Mouse (Mus musculus) small intestine, adult 2 months (tissue): ENCODE results near the gene Tceanc2. TPM values are rescaled to one million over a fixed set of nuclear protein-coding genes. Genes with fewer than 3 reads are reported as not detected.

Experiments used
- H3K27ac ChIP-seq: fragments of 200-500 bp; 2 replicates; pipeline ENCODE4 v1.5.1; 2012; ENCODE audit warnings: low read depth, low read length, control low read depth, inconsistent platforms; ENCODE audit not compliant: insufficient read depth
- H3K27me3 ChIP-seq: fragments of 200-500 bp; 2 replicates; pipeline ENCODE4 v1.6.1; 2012; ENCODE audit warnings: mild to moderate bottlenecking, moderate library complexity, low read length, inconsistent platforms; ENCODE audit not compliant: control insufficient read depth, insufficient read depth
- H3K36me3 ChIP-seq: fragments of 200-500 bp; 2 replicates; pipeline ENCODE4 v1.6.1; 2012; ENCODE audit warnings: mild to moderate bottlenecking, low read length, control low read depth, inconsistent platforms; ENCODE audit not compliant: control insufficient read depth, insufficient read depth
- H3K4me1 ChIP-seq: fragments of 200-500 bp; 2 replicates; pipeline ENCODE4 v1.6.1; 2012; ENCODE audit warnings: low read length, inconsistent platforms, mixed read lengths; ENCODE audit not compliant: control insufficient read depth, insufficient read depth, insufficient read length
- H3K4me3 ChIP-seq: fragments of 200-500 bp; 2 replicates; pipeline ENCODE4 v1.5.1; 2012; ENCODE audit warnings: low read depth, mild to moderate bottlenecking, control low read depth, inconsistent platforms, low read length, moderate library complexity
- CTCF ChIP-seq: fragments of 200-500 bp; IDR thresholded peaks from 2 replicates; pipeline ENCODE4 v1.5.1; 2012; ENCODE audit warnings: low read depth, mild to moderate bottlenecking, control low read depth, inconsistent platforms, low read length, moderate library complexity, mixed read lengths; ENCODE audit not compliant: insufficient replicate concordance, insufficient read length; ENCODE audit errors: extremely low read depth
- POLR2A ChIP-seq: fragments of 200-500 bp; IDR thresholded peaks from 2 replicates; pipeline ENCODE4 v1.6.1; 2012; ENCODE audit warnings: low read depth, mild to moderate bottlenecking, control low read depth, inconsistent platforms, low read length, moderate library complexity
- WGBS: fragments of 180-500 bp; shearing (Covaris S2); methylation state at CpG from one replicate; pipeline ENCODE4 v1.1.7; 2018; 5-methylcytosine and 5-hydroxymethylcytosine counted together
- polyA plus RNA-seq: library from polyadenylated mRNA; depleted of rRNA; stranded (reverse); fragments of >200 nt; gene quantifications from 2 replicates; pipeline ENCODE4 v1.2.3, GENCODE M21; 2012

The Tceanc2 gene
- polyA plus RNA-seq, 1 experiment, result 4.8 TPM

DNA sequence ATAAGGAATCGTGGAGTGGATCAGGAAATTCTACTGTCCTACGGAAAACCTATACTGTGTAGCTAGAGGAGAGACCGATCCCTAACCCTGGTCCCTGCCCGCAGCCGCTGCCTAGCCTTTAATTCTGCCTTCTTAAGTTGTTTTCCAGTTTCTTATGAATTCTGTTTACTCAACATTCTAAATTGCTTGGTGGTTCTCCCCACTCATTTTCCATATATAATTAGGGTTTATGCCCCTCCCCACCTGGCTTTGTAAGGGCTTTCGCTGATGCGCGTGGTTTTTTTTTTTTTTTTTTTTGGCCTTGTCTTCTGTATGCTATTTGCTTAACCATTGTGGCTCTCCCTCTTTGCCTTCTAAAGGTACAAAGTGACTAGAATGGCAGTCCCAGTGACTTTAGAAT lies 645 bp upstream of the Tceanc2 start:
- Histone ChIP-seq H3K27me3 (no peaks in the 10 kb centered on the region), H3K27ac (peak overlapping the region; percentile 84; the same call in 1 of the 2 replicates), H3K4me3 (peak overlapping the region; percentile 88), H3K4me1 (peaks cover 19% of the 10 kb centered on the region), H3K36me3 (peaks cover 7% of the 10 kb centered on the region)
- TF ChIP-seq CTCF, result no peak
- no peak for TF ChIP-seq POLR2A
- WGBS, result 1% methylated on average over 8 of the region's 8 CpGs

DNA sequence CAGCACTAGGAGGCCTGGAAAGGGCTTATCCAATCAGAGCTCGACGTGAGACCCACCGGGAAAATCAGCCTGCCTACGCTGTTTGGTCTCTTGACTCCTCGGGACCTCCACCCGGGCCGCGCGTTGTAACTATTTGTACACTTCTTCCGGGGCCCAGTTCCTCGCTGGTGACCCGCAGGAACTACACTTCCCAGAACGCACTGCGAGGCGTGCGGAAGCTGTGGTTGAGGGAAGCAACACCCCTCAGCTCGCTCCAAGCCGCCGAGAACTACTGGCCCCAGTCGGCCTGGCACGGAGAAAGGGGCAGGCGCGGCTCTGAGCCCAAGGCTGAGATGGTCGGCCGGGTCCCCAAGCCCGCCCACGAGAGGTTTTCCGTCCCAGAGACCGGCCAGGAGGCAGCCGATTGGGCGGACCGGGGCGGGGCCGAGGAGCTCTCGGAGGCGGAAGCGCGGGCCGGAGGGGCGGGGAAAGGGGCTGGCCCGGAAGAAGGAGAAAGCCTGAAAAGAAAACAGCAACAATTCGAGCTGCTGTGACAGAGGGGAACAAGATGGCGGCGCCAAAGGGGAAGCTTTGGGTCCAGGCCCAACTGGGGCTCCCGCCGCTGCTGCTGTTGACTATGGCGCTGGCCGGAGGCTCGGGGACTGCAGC lies 610 bp downstream of the Tceanc2 start, which contains the start of gene Tmem59:
Tmem59 (plus strand) TSS at position 218 of the 648 bp plus-strand sequence.
- TF ChIP-seq POLR2A, result peak; percentile 73
- TF ChIP-seq CTCF, result no peak
- H3K36me3 ChIP-seq, result peaks cover 13% of the 10 kb centered on the region
- WGBS, result under 1% methylated on average over 49 of the region's 49 CpGs
- peaks cover 18% of the 10 kb centered on the region for H3K4me1 ChIP-seq
- peak within 1 kb of the TSS; percentile 98 for H3K27ac ChIP-seq
- H3K27me3 ChIP-seq, result no peaks in the 10 kb centered on the region
- peak within 1 kb of the TSS; percentile 88 for H3K4me3 ChIP-seq

DNA sequence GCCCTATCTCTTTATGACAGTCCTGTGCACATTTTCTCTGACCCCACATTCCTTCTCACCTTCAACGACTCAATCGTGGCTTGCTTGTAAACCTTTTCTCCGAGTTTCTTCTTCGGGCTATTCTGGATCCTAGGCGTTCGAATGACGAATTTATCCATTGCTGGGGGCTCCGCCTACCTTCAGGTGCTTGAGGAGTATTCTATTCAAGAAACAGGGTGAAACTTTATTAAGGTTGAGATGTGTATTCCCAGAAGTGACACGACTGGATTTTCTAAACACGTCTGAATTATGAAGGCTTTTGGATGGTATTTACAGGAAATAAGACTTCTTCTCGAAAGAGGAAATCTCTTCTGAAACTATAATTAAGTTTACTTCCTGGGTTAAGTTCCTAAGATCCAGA lies 1.4 kb downstream of the Tceanc2 start:
- 7% methylated on average over 11 of the region's 11 CpGs for WGBS
- TF ChIP-seq POLR2A, result no peak
- no peak for TF ChIP-seq CTCF
- peak overlapping the region; percentile 98; the same call in 1 of the 2 replicates for H3K27ac ChIP-seq
- peaks cover 14% of the 10 kb centered on the region; the same call in 1 of the 2 replicates for H3K4me1 ChIP-seq
- peaks cover 16% of the 10 kb centered on the region for H3K36me3 ChIP-seq
- no peaks in the 10 kb centered on the region for H3K27me3 ChIP-seq
- H3K4me3 ChIP-seq, result peak overlapping the region; percentile 88

DNA sequence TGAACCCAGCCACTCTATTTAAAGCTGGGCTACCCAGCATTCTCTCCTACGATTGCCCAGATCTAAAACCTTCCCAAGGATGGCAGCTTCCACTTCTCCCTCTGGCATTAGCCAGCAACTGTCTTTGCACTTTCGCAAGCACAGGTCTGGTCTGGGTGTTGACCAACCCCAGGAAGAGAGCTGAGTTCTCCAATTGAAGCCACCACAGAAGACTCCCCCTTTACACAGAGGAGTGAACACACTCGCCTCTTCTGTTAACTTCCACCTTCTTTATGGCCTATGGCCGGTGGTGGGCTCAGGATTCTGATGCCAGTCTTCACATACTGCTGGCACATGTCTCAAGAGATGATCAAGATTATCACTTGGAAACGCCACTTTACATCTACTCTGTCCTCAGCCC lies 11.1 kb downstream of the Tceanc2 start:
- H3K4me3 ChIP-seq, result no peak overlapping the region

DNA sequence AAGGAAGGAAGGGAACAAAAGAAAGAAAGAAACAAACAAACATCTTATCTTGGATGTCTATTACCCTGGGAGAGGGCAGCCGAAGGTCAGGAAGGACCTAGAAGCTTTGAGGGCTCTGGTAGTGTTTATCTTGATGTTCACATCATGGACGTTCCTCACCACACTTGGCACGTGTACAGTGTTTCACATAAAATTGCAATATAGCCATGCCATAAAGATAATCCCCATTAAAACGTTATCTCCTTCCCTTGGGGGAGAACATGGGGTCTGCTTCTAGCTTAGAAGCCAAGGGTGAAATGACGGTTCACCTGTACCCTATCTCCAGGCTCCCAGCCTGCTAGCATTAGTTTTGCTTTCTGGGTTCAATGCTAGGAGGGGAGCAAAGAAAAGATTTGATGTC lies 12.2 kb downstream of the Tceanc2 start:
- no peak overlapping the region for H3K4me3 ChIP-seq
- 33% methylated on average over 5 of the region's 5 CpGs for WGBS
- no peaks in the 10 kb centered on the region for H3K4me1 ChIP-seq
- H3K27me3 ChIP-seq, result no peaks in the 10 kb centered on the region
- peaks cover 14% of the 10 kb centered on the region for H3K36me3 ChIP-seq
- H3K27ac ChIP-seq, result no peak overlapping the region
- TF ChIP-seq CTCF, result no peak
- TF ChIP-seq POLR2A, result no peak

More for the DNA sequence above, 11.1 kb downstream of the Tceanc2 start:
- Histone ChIP-seq H3K27ac (no peak overlapping the region), H3K36me3 (peaks cover 13% of the 10 kb centered on the region), H3K4me1 (peaks cover 6% of the 10 kb centered on the region; the same call in 1 of the 2 replicates), H3K27me3 (no peaks in the 10 kb centered on the region)
- WGBS, result 87% methylated on average over 5 of the region's 5 CpGs
- TF ChIP-seq POLR2A (no peak), CTCF (no peak)

DNA sequence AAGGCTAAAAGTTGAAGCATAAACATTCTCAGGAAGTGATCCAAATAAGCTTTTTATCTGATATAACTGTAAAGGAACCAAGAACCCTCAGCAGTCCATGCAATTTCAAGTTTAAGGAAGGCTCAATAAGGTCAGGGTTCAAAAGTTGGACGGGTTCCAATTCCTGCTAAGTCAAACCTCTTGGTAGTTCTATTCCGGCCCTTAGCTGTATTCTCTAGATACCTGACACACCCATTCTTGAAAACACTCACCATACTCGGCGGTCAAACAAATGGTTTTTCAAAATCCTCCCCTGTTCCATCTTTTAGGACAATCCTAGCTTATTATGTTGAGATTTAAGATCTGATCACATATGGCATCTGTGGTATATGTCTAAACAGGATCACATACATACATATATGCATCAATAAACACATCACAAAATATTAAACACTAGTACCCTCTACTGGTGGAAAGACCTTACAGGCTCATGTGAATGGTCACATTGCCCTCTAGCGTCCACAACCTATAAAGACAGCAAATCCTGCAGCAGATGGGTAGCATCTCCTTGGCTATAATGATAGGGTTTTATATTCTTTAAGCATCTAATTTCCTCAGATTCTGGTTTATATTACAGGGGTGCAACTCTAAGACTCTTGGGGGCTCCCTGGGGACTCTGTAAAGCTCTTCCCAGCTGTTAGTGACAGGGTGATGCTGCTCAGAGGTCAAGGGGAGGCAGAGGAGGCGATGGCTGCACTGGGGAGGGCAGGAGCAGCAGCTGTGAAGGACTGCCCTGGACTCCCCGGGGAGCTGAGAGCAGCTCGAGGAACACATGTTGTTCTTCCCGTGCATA lies 14.9 kb downstream of the Tceanc2 start:
- Histone ChIP-seq H3K36me3 (peaks cover 19% of the 10 kb centered on the region), H3K27ac (no peak overlapping the region), H3K27me3 (no peaks in the 10 kb centered on the region), H3K4me3 (no peak overlapping the region), H3K4me1 (no peaks in the 10 kb centered on the region)
- no peak for TF ChIP-seq POLR2A
- peak; percentile 35; the same call in 1 of the 2 replicates for TF ChIP-seq CTCF
- 41% methylated on average over 9 of the region's 9 CpGs for WGBS

DNA sequence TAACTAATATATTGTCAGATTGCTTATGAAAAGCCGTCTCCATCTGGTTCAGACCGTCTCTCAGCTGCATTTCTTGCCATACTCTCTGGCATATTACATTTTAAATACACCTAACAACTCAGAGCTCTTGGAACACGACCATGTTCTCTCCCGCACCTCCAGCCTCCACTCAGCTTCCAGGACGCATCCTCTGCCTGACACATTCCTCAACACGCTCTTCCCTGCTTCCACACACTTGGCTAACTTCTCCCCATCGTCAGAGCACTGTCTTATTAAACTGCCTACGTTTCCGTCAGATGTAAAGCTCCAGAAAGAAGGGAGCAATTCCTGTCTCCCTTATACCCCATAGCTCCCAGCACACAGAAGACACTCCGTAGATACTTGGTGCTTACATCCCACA lies 15.6 kb downstream of the Tceanc2 start:
- TF ChIP-seq CTCF, result no peak
- TF ChIP-seq POLR2A, result no peak

More for the DNA sequence above, 15.6 kb downstream of the Tceanc2 start:
- H3K27ac ChIP-seq, result no peak overlapping the region
- no peaks in the 10 kb centered on the region for H3K27me3 ChIP-seq
- H3K4me3 ChIP-seq, result no peak overlapping the region
- peaks cover 19% of the 10 kb centered on the region for H3K36me3 ChIP-seq
- 87% methylated on average over 10 of the region's 10 CpGs for WGBS
- H3K4me1 ChIP-seq, result no peaks in the 10 kb centered on the region
